Mouse (Mus musculus) MEL (cell line): ENCODE results near the gene Klf3. TPM values are rescaled to one million over a fixed set of nuclear protein-coding genes. Genes with fewer than 3 reads are reported as not detected.

Source experiments
- DNase-seq: peaks from one replicate; pipeline ENCODE4 v3.0.0; 2011; ENCODE audit warnings: low read depth, low spot score
- H3K27ac ChIP-seq: 2 replicates; pipeline ENCODE4 v1.5.1; 2012; ENCODE audit warnings: low read depth, mild to moderate bottlenecking, control low read depth, low read length, moderate library complexity; ENCODE audit not compliant: control insufficient read depth
- H3K27me3 ChIP-seq, 2 experiments: fragments of 150-350 bp in 1 of 2; sonication (generic) in 1 of 2; 2 replicates each; pipeline ENCODE4 v1.6.1; 2012; ENCODE audit warnings: low read length in 2 of 2, mild to moderate bottlenecking in 2 of 2, improper control_type of control experiment in 1 of 2, moderate library complexity in 1 of 2; ENCODE audit not compliant: insufficient read depth in 2 of 2, control insufficient read depth in 1 of 2
- H3K36me3 ChIP-seq, 2 experiments: 2 replicates each; pipeline ENCODE4 v1.6.1; 2012 to 2014; ENCODE audit warnings: low read length in 2 of 2, improper control_type of control experiment in 1 of 2, inconsistent platforms in 1 of 2, mild to moderate bottlenecking in 1 of 2; ENCODE audit not compliant: insufficient read depth in 2 of 2, control insufficient read depth in 1 of 2
- H3K4me1 ChIP-seq, 2 experiments: fragments of 150-350 bp in 1 of 2; sonication (generic) in 1 of 2; 2 replicates each; pipeline ENCODE4 v1.6.1; 2012; ENCODE audit warnings: low read length in 2 of 2, improper control_type of control experiment in 1 of 2, mild to moderate bottlenecking in 1 of 2; ENCODE audit not compliant: insufficient read depth in 2 of 2, control insufficient read depth in 1 of 2
- H3K4me3 ChIP-seq, 2 experiments: fragments of 150-350 bp in 1 of 2; sonication (generic) in 1 of 2; 2 replicates each; pipeline ENCODE4 v1.5.1; 2012; ENCODE audit warnings: low read depth in 2 of 2, low read length in 2 of 2, mild to moderate bottlenecking in 2 of 2, moderate library complexity in 2 of 2, control low read depth in 1 of 2, improper control_type of control experiment in 1 of 2; ENCODE audit not compliant: control insufficient read depth in 1 of 2, insufficient read depth in 1 of 2
- H3K79me2 ChIP-seq: 2 replicates; pipeline ENCODE4 v1.6.1; 2012; ENCODE audit warnings: mild to moderate bottlenecking, low read length, moderate library complexity; ENCODE audit not compliant: control insufficient read depth, poor library complexity, insufficient read depth
- H3K9ac ChIP-seq: 2 replicates; pipeline ENCODE4 v1.6.1; 2012; ENCODE audit warnings: low read depth, mild to moderate bottlenecking, control low read depth, low read length, moderate library complexity; ENCODE audit not compliant: control insufficient read depth, poor library complexity, severe bottlenecking
- H3K9me3 ChIP-seq: fragments of 150-350 bp; sonication (generic); replicated peaks from 2 replicates; pipeline ENCODE4 v1.6.1; 2012; ENCODE audit warnings: mild to moderate bottlenecking, low read length, improper control_type of control experiment, moderate library complexity; ENCODE audit not compliant: insufficient read depth
- CTCF ChIP-seq, 3 experiments: IDR thresholded peaks in 2 of 3; conservative IDR thresholded peaks in 1 of 3; 2 replicates each; pipeline ENCODE4 v1.5.1; 2011 to 2012; ENCODE audit warnings: low read length in 3 of 3, low read depth in 2 of 3, mild to moderate bottlenecking in 2 of 3, improper control_type of control experiment in 1 of 3, inconsistent platforms in 1 of 3, mixed read lengths in 1 of 3, moderate library complexity in 1 of 3; ENCODE audit not compliant: control insufficient read depth in 1 of 3, insufficient read depth in 1 of 3, poor library complexity in 1 of 3, severe bottlenecking in 1 of 3
- EP300 ChIP-seq, 2 experiments: IDR thresholded peaks; 2 replicates each; pipeline ENCODE4 v1.6.1; 2011; ENCODE audit warnings: improper control_type of control experiment in 2 of 2, low read length in 2 of 2, low read depth in 1 of 2, mild to moderate bottlenecking in 1 of 2
- HCFC1 ChIP-seq: IDR thresholded peaks from 2 replicates; pipeline ENCODE4 v1.6.1; 2012; ENCODE audit warnings: low read depth, mild to moderate bottlenecking, inconsistent platforms, low read length, improper control_type of control experiment, moderate library complexity
- JUND ChIP-seq: IDR thresholded peaks from 2 replicates; pipeline ENCODE4 v1.6.1; 2011; ENCODE audit warnings: low read depth, mild to moderate bottlenecking, improper control_type of control experiment, low read length
- KAT2A ChIP-seq: conservative IDR thresholded peaks from 2 replicates; pipeline ENCODE4 v1.6.1; 2012; ENCODE audit warnings: low read depth, low read length, improper control_type of control experiment, inconsistent platforms
- MAFK ChIP-seq: IDR thresholded peaks from 2 replicates; pipeline ENCODE4 v1.6.1; 2011; ENCODE audit warnings: low read depth, mild to moderate bottlenecking, low read length, improper control_type of control experiment, borderline replicate concordance
- MAZ ChIP-seq: IDR thresholded peaks from 2 replicates; pipeline ENCODE4 v1.6.1; 2012; ENCODE audit warnings: low read depth, mild to moderate bottlenecking, inconsistent platforms, low read length, improper control_type of control experiment
- MEF2A ChIP-seq: IDR thresholded peaks from 2 replicates; pipeline ENCODE4 v1.6.1; 2014; ENCODE audit warnings: low read depth, mild to moderate bottlenecking, inconsistent platforms, low read length, improper control_type of control experiment; ENCODE audit not compliant: poor library complexity, insufficient replicate concordance, severe bottlenecking; ENCODE audit errors: extremely low read depth
- MXI1 ChIP-seq: IDR thresholded peaks from 2 replicates; pipeline ENCODE4 v1.6.1; 2011; ENCODE audit warnings: mild to moderate bottlenecking, low read depth, low read length, improper control_type of control experiment
- MYB ChIP-seq: IDR thresholded peaks from 2 replicates; pipeline ENCODE4 v1.6.1; 2011; ENCODE audit warnings: mild to moderate bottlenecking, low read depth, low read length, improper control_type of control experiment
- MYC ChIP-seq: IDR thresholded peaks from 2 replicates; pipeline ENCODE4 v1.6.1; 2011; ENCODE audit warnings: low read depth, mild to moderate bottlenecking, low read length, improper control_type of control experiment, moderate library complexity
- NRF1 ChIP-seq: IDR thresholded peaks from 2 replicates; pipeline ENCODE4 v1.6.1; 2014; ENCODE audit warnings: low read depth, mild to moderate bottlenecking, inconsistent platforms, low read length, improper control_type of control experiment, moderate library complexity; ENCODE audit not compliant: poor library complexity, insufficient read depth, severe bottlenecking
- POLR2AphosphoS2 ChIP-seq: IDR thresholded peaks from 2 replicates; pipeline ENCODE4 v1.6.1; 2011; ENCODE audit warnings: low read length, improper control_type of control experiment
- POLR2AphosphoS5 ChIP-seq: IDR thresholded peaks from 2 replicates; pipeline ENCODE4 v1.6.1; 2012; ENCODE audit warnings: low read depth, borderline replicate concordance, mild to moderate bottlenecking, inconsistent platforms, low read length, moderate library complexity, mixed read lengths
- RAD21 ChIP-seq: IDR thresholded peaks from 2 replicates; pipeline ENCODE4 v1.6.1; 2011; ENCODE audit warnings: mild to moderate bottlenecking, low read depth, low read length, improper control_type of control experiment
- SMC3 ChIP-seq: IDR thresholded peaks from 2 replicates; pipeline ENCODE4 v1.6.1; 2011; ENCODE audit warnings: low read depth, low read length, improper control_type of control experiment
- TAL1 ChIP-seq: IDR thresholded peaks from 2 replicates; pipeline ENCODE4 v1.6.1; 2012; ENCODE audit warnings: mild to moderate bottlenecking, inconsistent platforms, low read length, moderate library complexity, mixed read lengths
- TBP ChIP-seq: IDR thresholded peaks from 2 replicates; pipeline ENCODE4 v1.8.0; 2011; ENCODE audit warnings: low read depth, low read length, improper control_type of control experiment
- TCF12 ChIP-seq: IDR thresholded peaks from 2 replicates; pipeline ENCODE4 v1.6.1; 2014; ENCODE audit warnings: low read depth, mild to moderate bottlenecking, inconsistent platforms, low read length, improper control_type of control experiment, moderate library complexity
- UBTF ChIP-seq: IDR thresholded peaks from 2 replicates; pipeline ENCODE4 v1.6.1; 2012; ENCODE audit warnings: low read depth, mild to moderate bottlenecking, inconsistent platforms, low read length, improper control_type of control experiment, moderate library complexity, borderline replicate concordance; ENCODE audit not compliant: insufficient read depth
- ZC3H11A ChIP-seq: IDR thresholded peaks from 2 replicates; pipeline ENCODE4 v1.6.1; 2012; ENCODE audit warnings: low read depth, mild to moderate bottlenecking, inconsistent platforms, low read length, improper control_type of control experiment
- ZMIZ1 ChIP-seq: IDR thresholded peaks from 2 replicates; pipeline ENCODE4 v1.6.1; 2012; ENCODE audit warnings: low read depth, mild to moderate bottlenecking, inconsistent platforms, low read length, improper control_type of control experiment, moderate library complexity
- ZNF384 ChIP-seq: IDR thresholded peaks from 2 replicates; pipeline ENCODE4 v1.6.1; 2012; ENCODE audit warnings: low read depth, mild to moderate bottlenecking, inconsistent platforms, low read length, improper control_type of control experiment
- polyA plus RNA-seq, 2 experiments: library from polyadenylated mRNA; stranded (reverse) in 1 of 2; unstranded in 1 of 2; fragments of >175 nt in 1 of 2; fragments of >200 nt in 1 of 2; gene quantifications; 2 replicates each; pipeline versions ENCODE4 v1.2.1 to v1.2.4; 2012; ENCODE audit warnings: low replicate concordance in 2 of 2, low read depth in 1 of 2; ENCODE audit not compliant: insufficient read length in 2 of 2, insufficient read depth in 1 of 2, missing spikeins in 1 of 2
- total RNA-seq: library from RNA; depleted of rRNA; stranded (reverse); fragments of 300-350 nt; gene quantifications from 2 replicates; pipeline ENCODE4 v1.2.3, GENCODE M21; 2012

The Klf3 gene
- total and polyA plus RNA-seq, 3 experiments, result 7.1 to 72.2 (median 39.7) TPM

GRCm38 (mm10) chr5:64802143-64802542 lies 1.0 kb upstream of the Klf3 start:
- H3K4me3 ChIP-seq, result peak overlapping the region in 1 of 2 experiments; percentile 55; a peak in 2 of 4 replicates
- no peak for DNase-seq
- peaks cover 32% of the 10 kb centered on the region for H3K79me2 ChIP-seq
- TF ChIP-seq KAT2A (no peak), UBTF (no peak), ZC3H11A (no peak), TAL1 (no peak), JUND (no peak)
- no peaks in the 10 kb centered on the region for H3K27me3 ChIP-seq
- no peaks in the 10 kb centered on the region for H3K9me3 ChIP-seq
- peaks cover 0 to 28% of the 10 kb centered on the region in 2 experiments; a peak in 2 of 4 replicates for H3K36me3 ChIP-seq
- peak overlapping the region; percentile 67 for H3K9ac ChIP-seq
- peaks cover 10 to 22% of the 10 kb centered on the region in 2 experiments; a peak in 3 of 4 replicates for H3K4me1 ChIP-seq
- H3K27ac ChIP-seq, result peak overlapping the region; percentile 35

GRCm38 (mm10) chr5:64803720-64804462 lies 703 bp downstream of the Klf3 start:
- H3K4me1 ChIP-seq, result peaks cover 14 to 27% of the 10 kb centered on the region in 2 experiments; a peak in 3 of 4 replicates
- TF ChIP-seq HCFC1 (no peak), MYC (no peak), MAZ (peak; percentile 53; the same call in 1 of the 2 replicates), UBTF (0 out of 2 replicates have a peak, but pooled peaks have one; percentile 49), MEF2A (no peak), SMC3 (no peak), ZNF384 (no peak), ZMIZ1 (no peak), MYB (no peak), CTCF (IDR thresholded peaks at IDR 0.05 in 2 of 3, conservative IDR thresholded peaks at IDR 0.05 in 1 of 3; ENCODE audit: control insufficient read depth in 1 of 3, insufficient read depth in 1 of 3, low read depth in 2 of 3, low read length in 3 of 3, poor library complexity in 1 of 3, severe bottlenecking in 1 of 3) (0 out of 6 replicates have a peak, but pooled peaks of 1 of the 3 experiments have one; percentile 7), NRF1 (no peak), EP300 (IDR thresholded peaks at IDR 0.05; ENCODE audit: low read depth in 1 of 2, low read length in 2 of 2) (no peak), MAFK (no peak), POLR2AphosphoS5 (no peak), MXI1 (no peak), TCF12 (0 out of 2 replicates have a peak, but pooled peaks have one; percentile 9), TBP (0 out of 2 replicates have a peak, but pooled peaks have one; percentile 22), POLR2AphosphoS2 (no peak), RAD21 (no peak)
- no peaks in the 10 kb centered on the region for H3K9me3 ChIP-seq
- peak overlapping the region; percentile 73 for H3K27ac ChIP-seq
- H3K27me3 ChIP-seq, result no peaks in the 10 kb centered on the region
- peak overlapping the region; percentile 95 to 96 for H3K4me3 ChIP-seq
- peak overlapping the region; percentile 97 for H3K9ac ChIP-seq
- peaks cover 40% of the 10 kb centered on the region for H3K79me2 ChIP-seq
- peak; percentile 73 for DNase-seq
- H3K36me3 ChIP-seq, result peaks cover 0 to 42% of the 10 kb centered on the region in 2 experiments; a peak in 2 of 4 replicates
